Mouse (Mus musculus) small intestine, adult 2 months (tissue): ENCODE results near the gene Atf7.

ENCODE experiments used
- CTCF ChIP-seq: fragments of 200-500 bp; IDR thresholded peaks from 2 replicates; pipeline ENCODE4 v1.5.1; 2012; ENCODE audit warnings: low read depth, mild to moderate bottlenecking, control low read depth, inconsistent platforms, low read length, moderate library complexity, mixed read lengths; ENCODE audit not compliant: insufficient replicate concordance, insufficient read length; ENCODE audit errors: extremely low read depth
- POLR2A ChIP-seq: fragments of 200-500 bp; IDR thresholded peaks from 2 replicates; pipeline ENCODE4 v1.6.1; 2012; ENCODE audit warnings: low read depth, mild to moderate bottlenecking, control low read depth, inconsistent platforms, low read length, moderate library complexity

DNA sequence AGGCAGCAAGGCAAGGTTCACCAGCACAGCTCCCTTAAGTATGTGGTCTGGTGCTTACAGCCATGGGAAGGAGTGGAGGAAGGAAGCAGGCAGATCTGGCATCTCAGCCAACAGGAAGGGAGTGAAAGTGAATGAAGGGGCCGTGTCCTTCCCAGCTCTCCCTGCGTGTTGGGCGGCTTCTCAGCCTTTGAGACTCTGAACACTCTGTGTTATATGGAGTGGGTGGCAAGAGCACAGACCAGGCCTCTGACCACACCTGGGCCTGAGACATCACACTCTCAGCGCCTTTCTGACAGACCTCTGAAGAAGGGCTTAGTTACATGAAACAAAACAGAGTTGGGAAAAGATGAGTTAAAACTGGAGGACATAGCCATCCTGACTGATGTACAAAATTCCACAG is 94.7 kb downstream of the Atf7 start:
- TF ChIP-seq POLR2A: no peak
- TF ChIP-seq CTCF: no peak
